Mouse (Mus musculus) yolk sac, embryonic 10.5 days (tissue): ENCODE data around the gene Pomgnt1.
A peak's percentile ranks its signal among the peaks of the same experiment; 100 is the strongest.

Experiments used
- DNase-seq: peaks from one replicate; pipeline ENCODE4 v3.0.0-alpha.2; 2017; ENCODE audit warnings: low spot score

The Pomgnt1 gene

DNA sequence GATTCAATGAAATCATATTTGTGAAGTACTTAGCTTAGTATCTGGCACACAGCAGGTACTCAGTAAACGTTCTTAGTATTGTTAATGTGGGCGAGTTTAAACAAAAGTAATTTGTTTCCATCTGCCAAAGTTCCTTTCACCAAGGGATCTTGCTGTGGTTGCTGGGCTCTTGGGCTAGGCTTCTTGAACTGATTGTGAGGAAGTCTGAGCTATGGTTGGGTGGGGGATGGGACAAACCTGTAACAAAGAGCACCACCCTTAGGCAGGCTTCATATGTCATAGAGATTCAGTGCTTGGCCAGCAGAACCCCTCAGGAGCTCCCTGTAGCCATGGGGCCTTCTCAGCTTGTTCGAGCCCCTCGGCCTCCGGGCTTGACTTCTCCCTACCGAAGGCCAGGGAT lies 49.4 kb downstream of the Pomgnt1 start, which contains the start of the genes 1700042G07Rik and Gm49337:
TSS of gene 1700042G07Rik (plus strand) at position 301 of the 400 bp plus-strand sequence.
TSS of gene Gm49337 (plus strand) at position 313 of the 400 bp plus-strand sequence.
- no peak for DNase-seq

DNA sequence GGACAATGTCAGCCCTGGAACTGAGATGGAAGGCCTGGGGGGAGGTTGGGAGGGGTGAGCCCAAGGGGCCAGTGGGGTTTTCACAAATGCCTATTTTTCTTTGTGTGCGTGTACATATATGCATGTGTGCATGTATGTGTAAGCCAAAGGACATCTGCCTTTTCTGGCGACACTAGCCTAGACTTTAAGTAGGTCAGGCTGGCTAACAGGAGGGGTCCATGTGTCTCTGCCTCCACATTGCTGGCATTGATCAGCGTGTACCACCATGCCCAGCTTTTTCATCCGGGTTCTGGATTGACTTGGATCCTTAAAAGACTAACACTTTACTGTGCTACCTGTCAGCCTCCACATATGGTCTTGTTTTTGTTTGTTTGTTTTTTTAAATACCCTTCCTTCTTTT lies 50.1 kb downstream of the Pomgnt1 start:
- DNase-seq, result no peak

GRCm38 (mm10) chr4:116174466-116175116 lies 51.0 kb downstream of the Pomgnt1 start:
- no peak for DNase-seq

DNA sequence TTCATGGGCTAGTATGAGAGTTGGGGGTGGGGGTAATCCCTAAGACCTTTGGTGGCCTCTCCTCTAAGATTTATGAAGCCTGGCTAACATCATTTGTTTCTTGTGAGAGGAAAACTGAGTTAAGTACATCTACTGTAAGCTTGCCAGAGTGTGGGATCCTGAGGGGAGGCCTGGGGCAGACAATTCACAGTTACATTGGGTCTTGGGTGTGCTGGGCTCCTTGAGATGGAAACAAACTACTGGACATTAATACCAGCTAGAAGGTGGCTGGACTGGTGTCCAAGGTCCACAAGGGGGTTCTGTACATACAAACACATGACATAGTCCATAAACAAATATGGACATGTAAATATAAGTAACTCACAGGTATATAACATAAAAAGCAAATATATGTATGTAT lies 51.5 kb downstream of the Pomgnt1 start:
- no peak for DNase-seq

DNA sequence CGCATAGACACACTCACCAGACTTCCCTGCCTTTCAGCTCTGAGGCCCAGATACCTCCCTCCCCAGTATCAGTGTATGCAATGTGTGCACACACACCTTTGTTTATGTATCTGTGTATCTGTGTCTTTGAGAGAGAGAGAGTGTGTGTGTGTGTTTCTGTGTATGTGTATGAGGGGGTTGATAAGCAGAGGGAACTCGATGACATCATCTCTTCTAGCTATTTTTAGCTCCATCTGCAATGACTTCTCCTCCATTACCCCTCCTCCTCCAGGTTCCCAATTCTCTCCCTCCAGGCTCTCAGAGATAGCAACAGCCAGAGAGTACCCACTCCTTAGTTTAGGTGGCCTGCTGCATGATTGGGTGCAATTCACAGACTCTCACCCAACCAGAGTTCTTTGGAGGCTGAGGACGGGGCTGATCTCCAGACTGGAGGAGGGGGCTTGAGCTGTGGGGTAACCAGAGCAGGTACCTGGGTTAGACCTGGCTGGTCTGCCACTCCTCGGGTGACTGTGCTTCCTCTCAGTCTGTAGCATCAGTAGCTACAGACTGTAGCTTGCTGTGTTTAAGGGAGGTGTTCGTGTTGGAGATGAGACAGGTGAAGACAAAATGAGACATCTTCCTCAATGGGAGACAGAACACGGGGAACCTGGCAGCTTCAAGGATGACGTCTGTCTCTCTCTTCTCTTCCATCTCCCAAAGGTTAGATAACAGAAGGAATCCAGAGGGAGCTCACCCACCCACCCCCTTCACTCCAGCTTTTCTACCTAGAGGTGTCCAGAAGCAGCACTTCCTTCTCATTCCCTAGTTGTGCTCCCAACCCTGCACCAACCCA lies 52.3 kb downstream of the Pomgnt1 start:
- DNase-seq, result no peak

DNA sequence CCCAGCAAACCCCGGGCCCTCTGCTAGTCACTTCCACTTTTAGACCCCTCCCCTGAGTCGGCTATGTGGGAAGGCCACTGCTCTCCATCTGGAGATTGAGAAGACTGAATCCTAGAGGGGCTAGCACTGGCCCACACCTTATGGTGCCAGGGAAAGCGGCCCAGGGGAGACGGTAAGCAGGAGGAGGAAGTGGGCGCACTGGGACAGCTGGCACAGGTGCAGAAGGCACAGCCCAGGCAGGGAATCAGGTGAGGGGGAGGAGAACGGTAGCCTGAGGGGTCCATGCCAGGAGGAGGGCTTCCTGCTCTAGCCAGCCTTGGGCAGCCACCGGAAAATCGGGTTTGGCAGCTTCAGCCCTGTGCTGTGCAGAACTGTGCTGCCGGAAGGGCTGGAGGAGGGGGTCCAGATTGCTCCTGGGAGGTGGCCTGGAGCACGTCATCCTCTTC lies 52.9 kb downstream of the Pomgnt1 start:
- DNase-seq, result no peak

- peak; percentile 27 for DNase-seq
Observed at GRCm38 (mm10) chr4:116177140-116177539, 53.5 kb downstream of the Pomgnt1 start.

- DNase-seq, result no peak
Observed at GRCm38 (mm10) chr4:116182079-116182478, 58.4 kb downstream of the Pomgnt1 start.

DNA sequence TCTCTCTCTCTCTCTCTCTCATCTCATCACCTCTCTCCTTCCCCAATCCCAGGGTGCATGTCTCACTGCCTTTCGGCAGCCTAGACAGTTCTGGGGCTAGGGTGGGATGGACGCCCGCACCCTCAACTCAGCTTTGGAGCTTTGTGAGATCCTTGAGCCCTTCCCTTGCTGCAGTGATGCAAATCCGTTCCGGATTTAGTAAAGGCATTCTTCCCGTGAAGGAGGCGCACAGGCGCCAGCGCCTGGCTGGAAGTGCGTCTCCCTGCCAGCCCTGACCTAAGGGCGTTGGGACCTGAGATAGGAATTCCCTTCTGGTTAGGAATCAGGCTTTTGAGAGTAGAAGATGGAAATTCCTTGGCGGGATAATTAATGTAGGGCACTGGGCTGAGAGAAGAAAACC lies 59.1 kb downstream of the Pomgnt1 start:
- DNase-seq, result no peak

DNA sequence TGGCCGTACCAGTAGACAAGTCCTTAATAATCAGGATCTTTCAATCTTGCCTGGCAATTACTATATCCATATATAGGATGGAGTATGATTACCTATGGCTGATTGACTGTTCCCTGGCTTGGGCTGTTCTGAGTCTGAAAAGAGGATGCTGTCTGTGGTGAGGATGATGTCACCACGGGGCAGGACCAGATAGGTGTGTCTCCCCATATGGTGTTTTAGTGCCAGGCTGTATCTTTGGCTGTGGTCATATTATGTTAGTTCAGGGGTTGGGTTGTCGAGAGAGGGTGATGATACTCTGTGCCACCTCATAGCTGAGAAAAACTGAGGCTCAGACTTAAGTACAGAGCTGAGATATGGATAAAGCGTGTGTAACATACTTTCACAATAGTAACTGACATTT lies 61.4 kb downstream of the Pomgnt1 start:
- no peak for DNase-seq

GRCm38 (mm10) chr4:116192286-116192835 lies 68.7 kb downstream of the Pomgnt1 start:
- no peak for DNase-seq

- no peak for DNase-seq
Observed at GRCm38 (mm10) chr4:116193583-116194383, 70.1 kb downstream of the Pomgnt1 start.

- DNase-seq, result no peak
Observed at GRCm38 (mm10) chr4:116198422-116198821, 74.8 kb downstream of the Pomgnt1 start.

- DNase-seq, result no peak
Observed at GRCm38 (mm10) chr4:116204422-116204821, 80.8 kb downstream of the Pomgnt1 start.

DNA sequence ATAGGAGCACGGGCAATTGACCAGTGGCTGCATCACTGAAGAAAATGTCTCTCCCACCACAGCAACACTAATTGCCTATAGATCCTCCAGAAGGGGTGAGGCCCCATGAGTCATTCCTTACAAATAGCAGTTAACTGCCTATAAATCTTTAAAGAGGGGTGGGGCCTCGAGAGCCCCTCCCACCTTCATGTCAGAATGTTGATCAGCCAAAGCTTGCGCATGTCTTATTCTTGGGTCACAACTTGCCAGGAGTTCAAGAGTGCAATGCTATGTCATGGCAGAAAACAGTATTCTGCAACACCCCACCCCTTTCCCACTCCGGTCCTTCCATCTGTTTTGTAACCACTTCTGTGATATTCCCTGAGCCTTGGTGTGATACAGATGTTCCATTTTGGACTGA lies 82.9 kb downstream of the Pomgnt1 start:
- DNase-seq, result no peak

DNA sequence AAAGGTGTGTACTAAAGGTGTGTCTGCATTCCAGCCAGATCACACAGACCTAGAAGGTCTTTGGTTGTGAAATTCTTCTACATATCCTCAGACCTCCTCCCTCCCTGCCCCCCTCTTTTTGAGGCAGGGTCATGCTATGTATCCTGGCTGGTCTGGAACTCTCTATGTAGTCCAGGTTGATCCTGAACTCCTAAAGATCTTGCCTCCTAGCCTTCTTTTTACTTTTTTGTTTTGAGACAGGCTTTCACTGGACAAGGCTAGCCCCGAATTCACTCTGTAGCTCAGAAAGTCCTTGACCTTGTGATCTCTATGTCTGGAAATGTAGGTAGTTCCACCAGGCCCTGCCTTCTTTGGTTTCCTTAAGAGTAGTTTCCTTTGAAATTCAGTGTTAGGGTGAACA lies 85.3 kb downstream of the Pomgnt1 start:
- DNase-seq, result no peak
